Mouse (Mus musculus): Measurements from ENCODE around the gene Slc16a12.
"Not testable (repeated sequence)": the region's sequence is repeated elsewhere in the genome, so short reads cannot be mapped to it uniquely, and the experiment has no call there.

The Slc16a12 gene

GRCm38 (mm10) chr19:34746688-34747504 lies at the start of gene Slc16a12:
TSS of gene Slc16a12 (minus strand) at chr19:34747289.
- DNase-seq (ENCODE audit: low spot score), result no peak

DNA sequence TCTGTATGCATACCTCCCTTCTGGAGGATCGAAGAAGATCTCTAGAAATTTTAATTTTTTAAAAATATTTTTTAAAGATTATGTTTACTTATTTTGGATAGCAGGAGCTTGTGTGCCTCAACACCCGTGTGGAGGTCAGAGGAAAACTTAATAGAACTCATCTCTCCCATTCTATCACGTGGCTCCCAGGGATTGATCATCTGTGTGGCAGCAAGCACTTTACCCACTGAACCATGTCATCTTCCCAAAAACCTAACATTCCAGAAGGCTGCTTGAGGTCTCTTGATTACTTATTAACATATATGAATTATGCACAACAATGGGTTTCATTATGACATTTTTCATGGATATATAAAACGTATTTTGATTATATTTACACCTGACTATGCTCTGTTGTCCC lies 49.3 kb upstream of the Slc16a12 start:
- no peak for DNase-seq (ENCODE audit: low spot score)

DNA sequence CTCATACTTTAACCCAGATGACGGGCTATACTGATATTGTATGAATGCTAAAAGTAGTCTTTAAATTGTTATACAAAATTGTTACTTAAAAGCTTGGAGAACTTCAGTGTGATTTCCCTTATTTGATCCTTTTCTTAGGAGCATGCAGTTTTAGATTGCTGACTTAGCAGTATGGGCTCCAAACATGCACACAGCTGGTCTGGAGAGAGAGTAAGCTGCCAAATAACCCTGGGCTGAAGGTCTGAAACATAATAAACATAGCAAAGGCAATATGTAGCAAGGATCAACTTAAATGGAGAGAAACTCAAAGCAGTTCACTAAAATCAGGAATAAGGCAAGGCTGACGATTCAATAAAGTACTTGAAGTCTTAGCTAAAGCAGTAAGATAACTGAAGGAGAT lies 35.4 kb upstream of the Slc16a12 start:
- DNase-seq (ENCODE audit: low spot score), result no peak

DNA sequence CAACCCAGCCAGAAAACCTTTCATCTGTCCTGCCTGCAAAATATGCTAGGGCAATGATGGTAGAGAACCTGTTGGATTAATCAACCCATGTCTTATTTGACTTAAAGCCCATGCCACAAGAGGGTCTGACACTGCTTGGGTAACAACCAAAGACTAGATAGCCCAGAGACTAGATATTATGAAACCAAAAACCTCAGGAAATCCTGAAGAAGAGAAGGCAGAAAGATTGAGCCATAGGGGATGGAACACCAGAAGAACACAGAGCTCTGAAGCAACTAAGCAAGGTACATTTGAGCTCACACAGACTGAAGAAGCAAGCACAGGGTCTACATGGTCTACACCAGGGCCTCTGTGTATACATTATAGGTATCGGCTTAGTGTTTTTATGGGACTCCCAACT lies 31.9 kb upstream of the Slc16a12 start:
- DNase-seq (ENCODE audit: low spot score), result no peak

DNA sequence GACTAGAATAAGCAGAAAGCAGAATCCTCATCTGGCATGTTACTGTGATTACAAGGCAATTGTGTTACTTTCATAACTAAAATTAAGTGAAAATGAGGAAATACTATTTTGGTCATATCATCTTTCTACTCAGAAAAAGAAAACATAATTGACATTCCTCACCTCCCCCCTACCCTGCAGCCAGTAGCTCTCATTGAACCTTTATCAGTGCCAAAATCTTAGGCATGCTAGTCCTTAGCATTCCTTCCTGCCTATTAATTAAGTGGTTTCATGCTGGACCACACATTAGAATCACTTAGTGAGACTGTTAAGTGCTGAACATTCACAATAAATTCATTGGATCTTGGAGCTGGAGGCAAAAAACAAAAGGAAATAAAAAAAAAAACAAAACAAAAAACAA lies 31.0 kb upstream of the Slc16a12 start:
- no peak for DNase-seq (ENCODE audit: low spot score)

DNA sequence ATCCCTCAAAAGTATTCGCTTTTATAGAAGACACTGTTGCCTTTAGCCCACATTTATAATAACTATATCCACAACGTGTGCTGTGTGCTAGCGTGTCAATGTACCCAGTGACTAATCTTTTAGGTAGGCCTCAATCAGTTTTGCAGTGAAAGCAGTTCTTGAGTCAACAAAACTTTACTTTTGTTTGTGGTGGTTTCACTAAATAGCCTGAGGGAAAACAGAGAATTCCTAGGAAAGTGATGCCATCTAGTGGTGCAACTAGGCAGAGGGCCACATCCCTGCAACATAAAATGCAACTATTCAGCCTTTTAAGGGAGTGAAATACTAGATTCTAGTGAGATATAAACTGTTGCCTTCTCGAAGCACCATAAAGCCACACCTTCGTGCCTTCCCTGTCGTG lies 25.7 kb upstream of the Slc16a12 start:
- DNase-seq (ENCODE audit: low spot score), result peak; percentile 24

DNA sequence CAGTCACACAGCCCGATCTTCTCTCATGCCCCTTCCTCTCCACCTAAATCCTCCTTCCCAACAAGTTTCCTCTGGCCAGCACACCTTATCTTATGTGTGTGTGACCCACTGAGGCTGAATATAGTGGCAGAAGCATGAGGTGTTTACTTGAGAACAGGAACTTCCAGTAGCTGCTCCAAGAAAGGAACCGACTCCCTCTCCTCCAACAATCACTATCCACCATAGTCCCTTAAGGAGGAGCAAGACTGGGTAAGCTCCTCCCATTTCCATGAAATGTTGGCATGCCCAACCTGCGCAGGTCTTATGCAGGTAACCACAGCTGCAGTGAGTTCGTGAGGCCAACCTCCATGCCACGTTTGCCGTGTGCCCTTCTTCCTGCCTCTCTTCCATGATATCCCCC lies 23.7 kb upstream of the Slc16a12 start:
- no peak for DNase-seq (ENCODE audit: low spot score)

DNA sequence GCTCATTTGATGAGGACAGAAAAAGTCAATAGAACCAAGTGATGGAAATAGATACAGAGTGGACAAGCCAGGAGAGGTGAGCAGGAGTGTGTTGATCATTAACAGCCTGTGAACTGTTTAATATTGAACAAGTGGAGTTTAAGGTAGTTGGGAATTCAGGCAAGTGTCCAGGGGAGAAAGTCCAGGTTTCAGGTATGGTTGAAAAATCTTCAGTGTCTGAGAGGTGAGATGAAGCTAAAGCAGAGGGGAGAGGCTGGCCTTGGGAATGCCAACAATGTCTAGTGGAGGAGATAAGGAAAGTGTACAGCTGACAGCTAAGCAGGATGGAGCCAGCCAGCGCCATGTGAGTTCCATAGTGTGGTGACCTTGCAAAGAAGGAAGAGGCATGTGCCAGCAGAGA lies 11.7 kb upstream of the Slc16a12 start:
- no peak for DNase-seq (ENCODE audit: low spot score)

DNA sequence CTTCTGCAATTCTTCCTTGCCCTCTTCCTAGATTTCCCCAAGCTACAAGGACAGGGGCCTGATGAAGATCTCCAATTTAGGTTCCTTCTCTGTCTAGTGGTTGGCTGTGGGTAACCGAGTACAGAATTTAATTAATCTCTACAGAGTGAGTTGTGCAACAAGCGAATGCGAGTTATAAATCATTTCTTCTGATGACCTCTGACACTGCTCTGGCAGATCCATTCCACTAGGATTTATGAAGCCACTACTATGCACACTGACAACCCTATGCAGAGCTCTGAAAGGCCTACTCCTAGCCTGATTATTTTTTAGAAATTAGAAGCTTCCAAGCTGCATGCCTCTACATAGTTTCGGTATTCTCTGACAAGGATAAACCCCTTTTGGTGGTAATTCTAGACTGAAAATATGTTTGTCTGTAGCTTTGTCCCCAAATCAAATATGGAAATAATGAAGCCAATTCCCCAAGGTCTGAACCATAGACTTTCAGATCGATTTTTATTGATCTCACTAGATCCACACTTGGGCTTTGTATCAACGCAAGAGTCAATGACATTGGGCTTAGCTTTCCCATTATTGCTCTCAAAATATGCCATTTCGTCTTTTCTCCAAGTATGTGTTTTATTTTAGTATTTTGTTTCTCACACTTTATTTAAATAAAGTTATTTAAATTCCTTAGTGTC lies 9.6 kb upstream of the Slc16a12 start:
- DNase-seq (ENCODE audit: low spot score), result no peak

- DNase-seq (ENCODE audit: low spot score), result no peak
These were observed 8.6 kb upstream of the Slc16a12 start for GRCm38 (mm10) chr19:34755680-34756079.

GRCm38 (mm10) chr19:34753243-34753642 lies 6.2 kb upstream of the Slc16a12 start:
- no peak for DNase-seq (ENCODE audit: low spot score)

DNA sequence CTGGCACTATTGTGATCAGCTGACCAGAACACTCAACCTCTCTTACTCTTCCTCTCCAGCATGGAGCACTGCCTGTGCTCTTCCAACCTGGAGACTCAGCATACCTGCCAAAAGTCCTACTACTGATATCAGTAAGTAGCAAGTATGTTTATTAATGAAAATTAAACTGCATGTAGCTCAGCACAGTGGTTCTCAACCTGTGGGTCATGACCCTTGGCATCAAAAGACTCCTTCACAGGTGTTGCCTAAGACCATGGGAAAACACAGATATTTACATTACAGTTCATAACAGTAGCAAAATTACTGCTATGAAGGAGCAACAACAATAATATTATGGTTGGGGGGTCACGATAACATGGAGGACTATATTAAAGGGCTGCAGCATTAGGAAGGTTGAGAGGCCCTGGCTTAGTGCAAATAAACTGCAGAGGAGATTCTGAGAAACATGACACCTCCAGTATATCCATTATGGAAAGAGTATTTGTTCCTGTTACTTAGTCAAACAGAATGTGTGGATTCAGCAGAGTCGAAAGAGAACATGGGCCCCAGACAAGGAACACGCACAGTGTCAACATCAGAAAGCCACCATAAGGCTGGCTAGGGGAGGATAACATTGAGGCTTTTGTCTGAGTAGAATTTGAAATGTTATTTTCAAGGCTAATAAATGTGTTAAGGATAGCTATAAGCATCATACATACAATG lies 5.5 kb upstream of the Slc16a12 start:
- DNase-seq (ENCODE audit: low spot score), result no peak

- DNase-seq (ENCODE audit: low spot score), result no peak
These were observed 4.1 kb upstream of the Slc16a12 start for GRCm38 (mm10) chr19:34751150-34751549.

- no peak for DNase-seq (ENCODE audit: low spot score)
These were observed 1.9 kb upstream of the Slc16a12 start for GRCm38 (mm10) chr19:34748992-34749391.

DNA sequence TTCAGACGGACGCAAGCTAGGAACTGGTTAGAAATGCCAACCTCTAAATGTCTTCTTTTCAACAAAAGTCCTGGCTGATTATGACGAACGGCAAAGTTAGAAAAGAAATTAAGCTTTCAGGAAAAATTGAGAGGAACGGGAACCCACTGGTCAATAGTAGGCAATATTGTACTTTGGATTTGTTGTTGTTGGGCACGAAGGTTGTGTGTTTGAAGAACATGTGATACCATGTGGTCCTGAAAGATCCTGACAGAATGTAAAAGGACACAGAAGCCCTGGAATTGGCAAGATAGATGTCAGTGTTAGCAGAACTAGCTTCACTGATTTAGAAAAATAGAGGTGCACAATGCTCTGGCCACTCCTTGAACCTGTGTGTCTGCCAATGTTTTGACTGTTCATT lies 880 bp upstream of the Slc16a12 start:
- not testable (repeated sequence) for DNase-seq (ENCODE audit: low spot score)

- no peak for DNase-seq (ENCODE audit: low spot score)
These were observed 888 bp downstream of the Slc16a12 start for GRCm38 (mm10) chr19:34746201-34746600.

GRCm38 (mm10) chr19:34745012-34745411 lies 2.1 kb downstream of the Slc16a12 start:
- DNase-seq (ENCODE audit: low spot score), result no peak

- DNase-seq (ENCODE audit: low spot score), result no peak
These were observed 9.2 kb downstream of the Slc16a12 start for GRCm38 (mm10) chr19:34737916-34738315.

DNA sequence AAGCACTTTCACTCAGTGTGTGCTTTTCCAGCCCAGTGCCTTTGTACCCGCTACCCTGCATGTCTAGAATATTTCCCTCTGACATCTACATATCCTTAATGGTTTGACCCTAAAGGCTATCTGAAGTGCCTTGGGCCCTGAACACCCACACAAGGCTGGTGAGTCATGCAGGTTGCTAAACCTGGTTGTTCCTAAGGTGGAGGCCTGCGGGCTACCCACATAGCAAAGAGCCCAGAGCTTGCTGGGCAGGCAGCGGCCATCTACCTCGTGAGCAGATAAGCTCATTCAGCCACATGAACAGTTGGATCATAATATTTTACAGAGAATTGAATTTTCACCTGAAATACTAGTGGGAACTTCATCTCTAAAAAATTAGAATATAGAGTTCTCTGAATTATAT lies 11.2 kb downstream of the Slc16a12 start:
- no peak for DNase-seq (ENCODE audit: low spot score)

GRCm38 (mm10) chr19:34733020-34733419 lies 14.1 kb downstream of the Slc16a12 start:
- no peak for DNase-seq (ENCODE audit: low spot score)

GRCm38 (mm10) chr19:34731356-34731755 lies 15.7 kb downstream of the Slc16a12 start:
- no peak for DNase-seq (ENCODE audit: low spot score)

DNA sequence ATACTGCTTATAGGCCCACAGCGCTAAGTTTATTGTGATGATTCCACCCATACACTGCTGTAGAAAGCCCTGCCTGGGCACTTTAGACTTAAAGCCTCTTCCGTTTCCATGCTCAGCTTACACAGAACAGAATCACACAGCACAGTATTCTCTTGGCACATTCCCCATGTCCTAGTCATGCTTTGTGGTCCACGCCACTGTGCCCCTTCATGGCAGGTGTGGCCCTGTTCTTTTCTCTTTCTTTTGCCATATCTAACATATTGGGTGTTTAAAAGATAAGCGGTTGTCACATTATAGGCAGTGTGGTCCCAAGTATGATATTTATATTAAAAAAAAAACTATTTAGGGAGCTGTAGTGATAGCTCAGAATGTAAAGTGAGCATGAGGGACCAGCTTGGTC lies 16.5 kb downstream of the Slc16a12 start:
- DNase-seq (ENCODE audit: low spot score), result no peak

GRCm38 (mm10) chr19:34729505-34729904 lies 17.6 kb downstream of the Slc16a12 start:
- DNase-seq (ENCODE audit: low spot score), result no peak
